Comparison of ENCODE assay signal across 12 mouse cellular contexts in the genomic region with DNA sequence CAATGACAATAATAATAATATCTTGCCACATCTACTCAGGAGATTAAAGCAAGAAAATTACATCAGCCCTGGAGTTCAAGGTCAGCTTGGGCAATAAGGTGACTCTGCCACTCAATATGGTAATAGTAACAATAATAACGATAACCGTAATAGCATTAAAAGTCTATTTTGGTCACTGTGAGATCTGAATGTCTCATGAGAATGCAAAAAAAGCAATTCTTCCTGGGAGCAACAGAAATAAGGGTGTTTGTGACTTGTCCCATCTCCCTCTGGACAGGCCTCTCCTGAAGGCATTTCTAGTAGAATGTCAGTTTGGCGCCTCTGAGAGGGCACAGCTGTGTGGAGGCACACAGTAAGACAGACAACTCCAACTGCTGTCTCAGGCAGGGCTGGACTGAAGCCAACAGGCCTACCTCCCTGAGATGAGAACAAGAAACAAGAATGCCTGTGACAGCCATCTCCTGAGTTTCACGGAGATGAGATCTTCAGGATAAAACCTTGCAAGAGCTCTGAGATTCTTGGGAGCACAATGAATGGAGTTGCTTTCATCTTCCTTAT.
DNase-seq lines count a peak whose midpoint lies in the region; ATAC-seq and TF ChIP-seq lines count a peak whose summit lies in the region.
"Had no signal": no experiment of that assay in that cellular context is flagged by ENCODE, and none has a peak within 500 bp of the region (broad histone marks: within the 10 kb centered on the region; RNA-seq: fewer than 3 reads in every experiment).

No protein-coding gene starts in this region.

- peaks cover 43% of the 10 kb centered on the region for H3K4me1 ChIP-seq in forebrain, embryonic 14.5 days (ENCODE audit: control insufficient read depth, insufficient read depth, low read length)
- H3K4me1 ChIP-seq in forebrain, embryonic 10.5 days: peaks cover 44% of the 10 kb centered on the region
- no peaks in the 10 kb centered on the region for H3K4me1 ChIP-seq in lung, adult 2 months (ENCODE audit: control insufficient read depth, insufficient read depth, low read length)
- H3K4me1 ChIP-seq in forebrain, embryonic 16.5 days (replicated peaks; ENCODE audit: control insufficient read depth, insufficient read depth, low read length): peaks cover 42% of the 10 kb centered on the region
- peaks cover 20% of the 10 kb centered on the region for H3K4me1 ChIP-seq in neural tube, embryonic 15.5 days
- H3K4me1 ChIP-seq: liver, embryonic 12.5 days had no signal

- DNase-seq in forebrain, embryonic 14.5 days (ENCODE audit: low spot score): peak; percentile 64
- no peak for DNase-seq in forebrain, embryonic 10.5 days (ENCODE audit: extremely low spot score, low spot score)
- peak; percentile 44 to 58 for DNase-seq in lung, adult 18-20 months
- no peak for DNase-seq in lung, adult 2 months
- peak; percentile 64 for DNase-seq in lung, postnatal 25 days (ENCODE audit: low spot score)
- DNase-seq: cerebellum, adult 8-10 months had no signal

- H3K4me3 ChIP-seq in forebrain, embryonic 14.5 days (ENCODE audit: low read depth, low read length): no peak overlapping the region
- H3K4me3 ChIP-seq in forebrain, embryonic 10.5 days: no peak overlapping the region
- H3K4me3 ChIP-seq in lung, adult 2 months (replicated peaks; ENCODE audit: extremely low read depth, low read depth, low read length): no peak overlapping the region
- H3K4me3 ChIP-seq in forebrain, embryonic 16.5 days (replicated peaks; ENCODE audit: low read length): no peak overlapping the region
- no peak overlapping the region for H3K4me3 ChIP-seq in neural tube, embryonic 15.5 days (replicated peaks)
- H3K4me3 ChIP-seq: heart, embryonic 13.5 days; hindbrain, embryonic 10.5 days; liver, embryonic 12.5 days had no signal

- H3K4me2 ChIP-seq in forebrain, embryonic 14.5 days (ENCODE audit: low read length): no peak overlapping the region
- H3K4me2 ChIP-seq in forebrain, embryonic 16.5 days (ENCODE audit: low read length): no peak overlapping the region
- no peak overlapping the region for H3K4me2 ChIP-seq in neural tube, embryonic 15.5 days
- H3K4me2 ChIP-seq: heart, embryonic 13.5 days; liver, embryonic 12.5 days had no signal

- peak overlapping the region; percentile 33; the same call in 1 of the 2 replicates for H3K27ac ChIP-seq in forebrain, embryonic 14.5 days (ENCODE audit: low read depth, low read length)
- H3K27ac ChIP-seq in forebrain, embryonic 10.5 days: no peak overlapping the region
- H3K27ac ChIP-seq in forebrain, embryonic 16.5 days (ENCODE audit: low read length): peak overlapping the region; percentile 3; the same call in 1 of the 2 replicates
- no peak overlapping the region for H3K27ac ChIP-seq in neural tube, embryonic 15.5 days (replicated peaks)
- H3K27ac ChIP-seq: heart, embryonic 13.5 days; hindbrain, embryonic 10.5 days; liver, embryonic 12.5 days had no signal

- no peak for TF ChIP-seq CTCF in lung, adult 2 months (IDR thresholded peaks at IDR 0.05; ENCODE audit: insufficient read depth, low read length)

- no peaks in the 10 kb centered on the region for H3K9me3 ChIP-seq in forebrain, embryonic 14.5 days (replicated peaks; ENCODE audit: control insufficient read depth, low read length)
- H3K9me3 ChIP-seq in forebrain, embryonic 10.5 days: no peaks in the 10 kb centered on the region
- H3K9me3 ChIP-seq in forebrain, embryonic 16.5 days (ENCODE audit: control insufficient read depth, low read length): no peaks in the 10 kb centered on the region
- H3K9me3 ChIP-seq in neural tube, embryonic 15.5 days (replicated peaks): no peaks in the 10 kb centered on the region
- H3K9me3 ChIP-seq: heart, embryonic 13.5 days; hindbrain, embryonic 10.5 days; liver, embryonic 12.5 days had no signal

- ATAC-seq in forebrain, embryonic 14.5 days: peak; percentile 11
- ATAC-seq in forebrain, embryonic 16.5 days: no peak
- no peak for ATAC-seq in neural tube, embryonic 15.5 days (ENCODE audit: low FRiP score)
- ATAC-seq: intestine, embryonic 16.5 days; liver, embryonic 12.5 days had no signal

- no peaks in the 10 kb centered on the region for H3K27me3 ChIP-seq in forebrain, embryonic 14.5 days (replicated peaks; ENCODE audit: control insufficient read depth, insufficient read depth, low read length)
- peaks cover 17% of the 10 kb centered on the region; the same call in 1 of the 2 replicates for H3K27me3 ChIP-seq in forebrain, embryonic 10.5 days (ENCODE audit: poor library complexity, severe bottlenecking)
- H3K27me3 ChIP-seq in forebrain, embryonic 16.5 days (replicated peaks; ENCODE audit: control insufficient read depth, insufficient read depth, low read length): no peaks in the 10 kb centered on the region
- no peaks in the 10 kb centered on the region for H3K27me3 ChIP-seq in neural tube, embryonic 15.5 days (replicated peaks)
- H3K27me3 ChIP-seq: heart, embryonic 13.5 days; liver, embryonic 12.5 days had no signal

- no peak overlapping the region for H3K9ac ChIP-seq in forebrain, embryonic 14.5 days (ENCODE audit: low read length)
- H3K9ac ChIP-seq in forebrain, embryonic 16.5 days (replicated peaks; ENCODE audit: low read depth, low read length): no peak overlapping the region
- no peak overlapping the region for H3K9ac ChIP-seq in neural tube, embryonic 15.5 days (replicated peaks)
- H3K9ac ChIP-seq: heart, embryonic 13.5 days; liver, embryonic 12.5 days had no signal

- WGBS in forebrain, embryonic 14.5 days: 55% methylated on average over 4 of the region's 4 CpGs
- WGBS in forebrain, embryonic 10.5 days: 87% methylated on average over 4 of the region's 4 CpGs
- 75% methylated on average over 4 of the region's 4 CpGs for WGBS in lung, adult 2 months
- 55% methylated on average over 4 of the region's 4 CpGs for WGBS in forebrain, embryonic 16.5 days
- WGBS in neural tube, embryonic 15.5 days: 79% methylated on average over 4 of the region's 4 CpGs

- no peaks in the 10 kb centered on the region for H3K36me3 ChIP-seq in forebrain, embryonic 14.5 days (ENCODE audit: control insufficient read depth, insufficient read depth, low read length)
- H3K36me3 ChIP-seq in forebrain, embryonic 10.5 days (replicated peaks): no peaks in the 10 kb centered on the region
- H3K36me3 ChIP-seq in forebrain, embryonic 16.5 days (ENCODE audit: control insufficient read depth, insufficient read depth): no peaks in the 10 kb centered on the region
- no peaks in the 10 kb centered on the region for H3K36me3 ChIP-seq in neural tube, embryonic 15.5 days
- H3K36me3 ChIP-seq: heart, embryonic 13.5 days; hindbrain, embryonic 10.5 days; liver, embryonic 12.5 days had no signal

- no peak for TF ChIP-seq POLR2A in lung, adult 2 months (IDR thresholded peaks at IDR 0.05; ENCODE audit: borderline replicate concordance, extremely low read depth, low read depth, low read length)

Comparison
In these comparisons a context has a peak if more than half of its experiments do, and no peak if none do; other contexts are left out.
1. DNase-seq: peak in forebrain, embryonic 14.5 days (single experiment), lung, adult 18-20 months (2 of 2) and lung, postnatal 25 days (single experiment); none in forebrain, embryonic 10.5 days (single experiment) and lung, adult 2 months (single experiment).
2. H3K27ac ChIP-seq: peak in forebrain, embryonic 14.5 days (single experiment) and forebrain, embryonic 16.5 days (single experiment); none in forebrain, embryonic 10.5 days (single experiment) and neural tube, embryonic 15.5 days (single experiment).